Mouse (Mus musculus) liver, embryonic 18 days (tissue): Measurements from ENCODE around the gene Gm5416. TPM values are rescaled to one million over a fixed set of nuclear protein-coding genes. Genes with fewer than 3 reads are reported as not detected.

Experiments
- polyA plus RNA-seq: library from polyadenylated mRNA; depleted of rRNA; stranded (reverse); fragments of >200 nt; gene quantifications from 2 replicates; pipeline ENCODE4 v1.2.3, GENCODE M21; 2012; rRNA removed

Gene Gm5416
- 10.4 and 17.3 TPM in 2 replicates for polyA plus RNA-seq

GRCm38 (mm10) chr16:36209967-36210453, at the start of gene Gm5416:
Gene Gm5416 (plus strand): TSS chr16:36210403.

DNA sequence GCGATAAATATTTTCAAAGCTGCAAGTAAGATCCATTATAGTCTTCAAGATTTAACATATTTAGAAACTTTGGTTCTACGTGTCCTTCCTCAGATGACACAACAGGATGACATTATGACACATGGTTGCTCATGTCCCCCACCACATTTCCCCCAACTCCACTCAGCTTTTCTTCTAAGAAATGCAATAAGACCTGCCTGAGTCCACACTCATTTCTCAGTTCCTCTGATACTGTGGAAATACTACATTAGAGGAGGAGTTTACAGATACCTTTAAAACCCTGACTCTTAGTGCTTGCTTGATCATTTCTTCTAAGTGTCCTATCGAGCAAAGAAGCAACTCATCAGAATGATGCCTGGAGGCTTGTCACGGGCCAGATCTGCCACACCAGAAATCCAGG, 26.3 kb upstream of the Gm5416 start, which contains the start of gene Gm5483:
Gm5483 (plus strand) TSS at position 301 of the 400 bp plus-strand sequence.

DNA sequence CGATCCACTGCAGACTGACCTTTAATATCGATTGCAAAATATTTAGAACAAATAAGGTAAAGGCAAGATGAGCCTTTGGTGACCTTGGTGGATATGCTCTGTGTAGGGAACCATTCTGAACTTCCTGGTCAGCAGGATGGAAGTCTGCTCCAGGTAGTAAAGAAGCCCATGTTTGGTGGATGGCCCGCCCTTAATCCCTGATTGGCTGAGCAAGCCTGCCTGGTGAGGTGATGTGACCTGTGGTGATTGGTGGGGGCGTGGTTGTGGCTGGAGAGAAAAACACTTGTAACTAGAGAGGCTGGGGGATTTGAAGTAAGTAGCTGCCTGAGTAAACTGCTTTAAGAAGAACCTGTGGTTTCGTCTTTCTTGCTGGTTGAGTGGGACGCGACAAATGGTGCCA, 11.0 kb downstream of the Gm5416 start, which contains the start of gene 2010005H15Rik:
2010005H15Rik (plus strand) TSS at position 301 of the 400 bp plus-strand sequence.

Other genes with a start within 250 kb of the Gm5416 start
- 7.6 and 8.0 TPM in 2 replicates for gene Kpna1, start 231.7 kb upstream of the Gm5416 start, polyA plus RNA-seq
- gene Wdr5b, start 169.2 kb upstream of the Gm5416 start, polyA plus RNA-seq: 2.0 and 2.1 TPM in 2 replicates
- gene Fam162a, start 138.8 kb upstream of the Gm5416 start, polyA plus RNA-seq: 94.7 and 102 TPM in 2 replicates
- gene Ccdc58, start 138.7 kb upstream of the Gm5416 start, polyA plus RNA-seq: 54.7 and 63.5 TPM in 2 replicates
- gene Csta1, start 79.2 kb upstream of the Gm5416 start, polyA plus RNA-seq: not detected in 2 replicates
- 413 and 598 TPM in 2 replicates for gene Stfa2l1, start 53.6 kb upstream of the Gm5416 start, polyA plus RNA-seq
- gene Gm5483, start 26.2 kb upstream of the Gm5416 start, polyA plus RNA-seq: 775 and 1,146 TPM in 2 replicates
- gene 2010005H15Rik, start 11.1 kb downstream of the Gm5416 start, polyA plus RNA-seq: 97.2 and 148 TPM in 2 replicates
- gene Stfa1, start 66.5 kb downstream of the Gm5416 start, polyA plus RNA-seq: 604 and 855 TPM in 2 replicates
- 4.0 and 6.3 TPM in 2 replicates for gene BC117090, start 123.9 kb downstream of the Gm5416 start, polyA plus RNA-seq
- gene BC100530, start 157.3 kb downstream of the Gm5416 start, polyA plus RNA-seq: 533 and 736 TPM in 2 replicates
- 252 and 335 TPM in 2 replicates for gene Stfa2, start 198.1 kb downstream of the Gm5416 start, polyA plus RNA-seq
- gene Stfa3, start 245.0 kb downstream of the Gm5416 start, polyA plus RNA-seq: 441 and 635 TPM in 2 replicates